Mouse (Mus musculus) liver, embryonic 14.5 days (tissue): ENCODE results near the gene Cxcr5. TPM values are rescaled to one million over a fixed set of nuclear protein-coding genes. Genes with fewer than 3 reads are reported as not detected.

Experiments
- ATAC-seq: fragments of 200-750 bp; cut with Nextera tagmentation; 2 replicates; pipeline ENCODE4 v1.8.0; 2017; ENCODE audit warnings: moderate number of reproducible peaks, mild to moderate bottlenecking, moderate library complexity; ENCODE audit not compliant: insufficient read depth
- DNase-seq, 3 experiments: peaks; one replicate each; pipeline ENCODE4 v3.0.0-alpha.2; 2012 to 2013; ENCODE audit warnings: low read depth in 3 of 3, low spot score in 3 of 3
- H3K27ac ChIP-seq: fragments of 300-500 bp; sonication (generic); 2 replicates; pipeline ENCODE4 v1.5.1; 2014; ENCODE audit warnings: moderate library complexity, mild to moderate bottlenecking, control low read depth, inconsistent platforms
- H3K27me3 ChIP-seq: fragments of 300-500 bp; sonication (generic); 2 replicates; pipeline ENCODE4 v1.6.1; 2014; ENCODE audit warnings: mild to moderate bottlenecking, low read length, moderate library complexity; ENCODE audit not compliant: control insufficient read depth, insufficient read depth
- H3K36me3 ChIP-seq: fragments of 300-500 bp; sonication (generic); replicated peaks from 2 replicates; pipeline ENCODE4 v1.6.1; 2014; ENCODE audit warnings: low read depth; ENCODE audit not compliant: control insufficient read depth, insufficient read depth
- H3K4me1 ChIP-seq, 2 experiments: fragments of 200-500 bp in 1 of 2; fragments of 300-500 bp in 1 of 2; sonication (generic) in 1 of 2; replicated peaks; 2 replicates each; pipeline ENCODE4 v1.6.1; 2012 to 2014; ENCODE audit warnings: antibody characterized with exemption in 1 of 2, inconsistent platforms in 1 of 2, low read length in 1 of 2; ENCODE audit not compliant: control insufficient read depth in 2 of 2, insufficient read depth in 2 of 2
- H3K4me2 ChIP-seq: fragments of 300-500 bp; sonication (generic); 2 replicates; pipeline ENCODE4 v1.6.1; 2014; ENCODE audit warnings: low read depth, mild to moderate bottlenecking, control low read depth, moderate library complexity
- H3K4me3 ChIP-seq, 2 experiments: fragments of 200-500 bp in 1 of 2; fragments of 300-500 bp in 1 of 2; sonication (generic) in 1 of 2; 2 replicates each; pipeline ENCODE4 v1.5.1; 2012 to 2014; ENCODE audit warnings: low read depth in 2 of 2, low read length in 2 of 2, mild to moderate bottlenecking in 2 of 2, control low read depth in 1 of 2, inconsistent platforms in 1 of 2, moderate library complexity in 1 of 2; ENCODE audit not compliant: insufficient read depth in 1 of 2
- H3K9ac ChIP-seq: fragments of 300-500 bp; sonication (generic); replicated peaks from 2 replicates; pipeline ENCODE4 v1.6.1; 2014; ENCODE audit warnings: mild to moderate bottlenecking, control low read depth, moderate library complexity
- H3K9me3 ChIP-seq: fragments of 300-500 bp; sonication (generic); 2 replicates; pipeline ENCODE4 v1.6.1; 2016; ENCODE audit warnings: low read length, mixed read lengths; ENCODE audit not compliant: control insufficient read depth
- CTCF ChIP-seq: IDR thresholded peaks from 2 replicates; pipeline ENCODE4 v1.5.1; 2016; ENCODE audit warnings: antibody characterized with exemption, low read depth, control low read depth
- EP300 ChIP-seq: IDR thresholded peaks from 2 replicates; pipeline ENCODE4 v1.6.1; 2016; ENCODE audit warnings: antibody characterized with exemption, low read depth
- WGBS: fragments of 180-500 bp; shearing (Covaris S2); extraction: QIAGEN DNeasy Blood & Tissue Kit; methylation state at CpG from one replicate; pipeline ENCODE4 v1.1.7; 2014; ENCODE audit not compliant: insufficient replicate concordance; 5-methylcytosine and 5-hydroxymethylcytosine counted together
- polyA plus RNA-seq, 2 experiments: library from polyadenylated mRNA; depleted of rRNA in 1 of 2; stranded (reverse) in 1 of 2; unstranded in 1 of 2; fragments of >200 nt; fragmentation: Nextera tagmentation in 1 of 2; extraction: Ambion mirVana in 1 of 2; gene quantifications; 2 replicates each; pipeline versions ENCODE4 v1.2.1 to v1.2.3; 2012 to 2014

Cxcr5 gene
- polyA plus RNA-seq, 2 experiments: 0.03 TPM; not detected in 1

- no peak overlapping the region for H3K27ac ChIP-seq
- WGBS: 70% methylated on average over 9 of the region's 9 CpGs
- H3K4me3 ChIP-seq: no peak overlapping the region
- H3K4me2 ChIP-seq: no peak overlapping the region
- H3K36me3 ChIP-seq: no peaks in the 10 kb centered on the region
- H3K27me3 ChIP-seq: no peaks in the 10 kb centered on the region; the same call in 1 of the 2 replicates
- peaks cover 5 to 11% of the 10 kb centered on the region in 2 experiments; a peak in 3 of 4 replicates for H3K4me1 ChIP-seq
- H3K9me3 ChIP-seq: no peaks in the 10 kb centered on the region
- no peak overlapping the region for H3K9ac ChIP-seq
- ATAC-seq (no peak), DNase-seq (no peak)
- TF ChIP-seq CTCF (no peak), EP300 (no peak)
These were observed 33.3 kb upstream of the Cxcr5 start for GRCm38 (mm10) chr9:44594901-44595536.

- Histone ChIP-seq H3K4me3 (no peak overlapping the region), H3K27ac (no peak overlapping the region), H3K27me3 (no peaks in the 10 kb centered on the region; the same call in 1 of the 2 replicates), H3K4me2 (no peak overlapping the region), H3K36me3 (no peaks in the 10 kb centered on the region), H3K4me1 (peaks cover 5 to 7% of the 10 kb centered on the region in 2 experiments; a peak in 3 of 4 replicates), H3K9me3 (no peaks in the 10 kb centered on the region), H3K9ac (no peak overlapping the region)
- no peak for DNase-seq
- 72% methylated on average over 4 of the region's 4 CpGs for WGBS
- ATAC-seq: no peak
- TF ChIP-seq EP300 (no peak), CTCF (no peak)
These were observed 32.2 kb upstream of the Cxcr5 start for GRCm38 (mm10) chr9:44593886-44594285.

GRCm38 (mm10) chr9:44593221-44593620 is 31.5 kb upstream of the Cxcr5 start:
- Histone ChIP-seq H3K4me1 (peaks cover 11 to 12% of the 10 kb centered on the region in 2 experiments), H3K9ac (no peak overlapping the region), H3K27ac (no peak overlapping the region), H3K9me3 (no peaks in the 10 kb centered on the region), H3K4me2 (no peak overlapping the region), H3K36me3 (no peaks in the 10 kb centered on the region), H3K27me3 (no peaks in the 10 kb centered on the region), H3K4me3 (no peak overlapping the region)
- 70% methylated on average over 4 of the region's 4 CpGs for WGBS
- no peak for TF ChIP-seq EP300
- TF ChIP-seq CTCF: no peak
- ATAC-seq (no peak), DNase-seq (no peak)

GRCm38 (mm10) chr9:44591595-44592188 is 30.0 kb upstream of the Cxcr5 start:
- no peak for TF ChIP-seq EP300
- WGBS: 32% methylated on average over 7 of the region's 7 CpGs
- Histone ChIP-seq H3K4me3 (no peak overlapping the region), H3K9me3 (no peaks in the 10 kb centered on the region), H3K36me3 (no peaks in the 10 kb centered on the region), H3K27me3 (no peaks in the 10 kb centered on the region), H3K9ac (no peak overlapping the region), H3K4me2 (no peak overlapping the region), H3K4me1 (peaks cover 22% of the 10 kb centered on the region in 2 experiments), H3K27ac (no peak overlapping the region)
- no peak for ATAC-seq
- DNase-seq: no peak

- TF ChIP-seq CTCF: no peak
- TF ChIP-seq EP300: no peak
- no peak overlapping the region for H3K27ac ChIP-seq
- no peaks in the 10 kb centered on the region for H3K27me3 ChIP-seq
- H3K36me3 ChIP-seq: no peaks in the 10 kb centered on the region
- no peak overlapping the region for H3K4me2 ChIP-seq
- H3K9ac ChIP-seq: no peak overlapping the region
- H3K9me3 ChIP-seq: no peaks in the 10 kb centered on the region
- H3K4me1 ChIP-seq: peaks cover 22% of the 10 kb centered on the region in 2 experiments
- DNase-seq: no peak
- ATAC-seq: no peak
- H3K4me3 ChIP-seq: no peak overlapping the region
- WGBS: 41% methylated on average over 2 of the region's 2 CpGs
These were observed 29.3 kb upstream of the Cxcr5 start for GRCm38 (mm10) chr9:44590969-44591368.
